Mouse (Mus musculus) cerebellum, adult 2 months (tissue): ENCODE measurements around the gene Gm45521. TPM values are rescaled to one million over a fixed set of nuclear protein-coding genes. Genes with fewer than 3 reads are reported as not detected.

Experiments
- DNase-seq, 2 experiments: peaks; one replicate each; pipeline ENCODE4 v3.0.0; 2021
- H3K27ac ChIP-seq: fragments of 200-500 bp; 2 replicates; pipeline ENCODE4 v1.5.1; 2012; ENCODE audit warnings: low read length, control low read depth, inconsistent platforms; ENCODE audit not compliant: insufficient read depth
- H3K27me3 ChIP-seq: fragments of 200-500 bp; 2 replicates; pipeline ENCODE4 v1.6.1; 2012; ENCODE audit warnings: inconsistent platforms, mild to moderate bottlenecking, low read length, moderate library complexity; ENCODE audit not compliant: control insufficient read depth, insufficient read depth
- H3K4me1 ChIP-seq: fragments of 200-500 bp; 2 replicates; pipeline ENCODE4 v1.6.1; 2011; ENCODE audit warnings: low read length; ENCODE audit not compliant: control insufficient read depth, insufficient read depth
- H3K4me3 ChIP-seq: fragments of 200-500 bp; replicated peaks from 2 replicates; pipeline ENCODE3; 2011; ENCODE audit warnings: mild to moderate bottlenecking, low read depth, low read length, control low read depth; ENCODE audit not compliant: insufficient read depth
- CTCF ChIP-seq: fragments of 200-500 bp; IDR thresholded peaks from 2 replicates; pipeline ENCODE4 v1.5.1; 2011; ENCODE audit warnings: low read depth, mild to moderate bottlenecking, control low read depth, low read length, moderate library complexity, borderline replicate concordance; ENCODE audit not compliant: insufficient read depth
- POLR2A ChIP-seq: fragments of 200-500 bp; IDR thresholded peaks from 2 replicates; pipeline ENCODE4 v1.6.1; 2011; ENCODE audit warnings: low read length, control low read depth, borderline replicate concordance; ENCODE audit not compliant: insufficient read depth
- WGBS: fragments of 180-500 bp; shearing (Covaris S2); methylation state at CpG from one replicate; pipeline ENCODE4 v1.1.7; 2018; 5-methylcytosine and 5-hydroxymethylcytosine counted together
- polyA plus RNA-seq: library from polyadenylated mRNA; depleted of rRNA; stranded (reverse); fragments of >200 nt; gene quantifications from 2 replicates; pipeline ENCODE4 v1.2.3, GENCODE M21; 2012

The Gm45521 gene
- polyA plus RNA-seq, 1 experiment = not detected

- no peak overlapping the region for H3K27ac ChIP-seq
- H3K4me3 ChIP-seq = no peak overlapping the region
- no peak for DNase-seq
- no peaks in the 10 kb centered on the region for H3K27me3 ChIP-seq
- no peaks in the 10 kb centered on the region for H3K4me1 ChIP-seq
- TF ChIP-seq POLR2A (no peak), CTCF (no peak)
- WGBS = 60% methylated on average over 6 of the region's 6 CpGs
Measured at GRCm38 (mm10) chr14:7954071-7954471, 3.0 kb upstream of the Gm45521 start.

- WGBS = 84% methylated on average over 10 of the region's 10 CpGs
- no peak overlapping the region for H3K4me3 ChIP-seq
Measured at GRCm38 (mm10) chr14:7956427-7956826, 661 bp upstream of the Gm45521 start.

GRCm38 (mm10) chr14:7960616-7961015 lies 3.5 kb downstream of the Gm45521 start:
- Histone ChIP-seq H3K4me3 (no peak overlapping the region), H3K27ac (no peak overlapping the region), H3K27me3 (no peaks in the 10 kb centered on the region), H3K4me1 (peaks cover 4% of the 10 kb centered on the region; the same call in 1 of the 2 replicates)
- TF ChIP-seq CTCF (peak; percentile 57; the same call in 1 of the 2 replicates), POLR2A (no peak)
- 43% methylated on average over 11 of the region's 11 CpGs for WGBS
- peak; percentile 51 for DNase-seq

More at GRCm38 (mm10) chr14:7956427-7956826, 661 bp upstream of the Gm45521 start:
- H3K27ac ChIP-seq = no peak overlapping the region
- H3K4me1 ChIP-seq = peaks cover 4% of the 10 kb centered on the region; the same call in 1 of the 2 replicates
- DNase-seq = no peak
- TF ChIP-seq POLR2A (no peak), CTCF (no peak)
- no peaks in the 10 kb centered on the region for H3K27me3 ChIP-seq

GRCm38 (mm10) chr14:7961714-7962113 lies 4.6 kb downstream of the Gm45521 start:
- Histone ChIP-seq H3K4me1 (peaks cover 4% of the 10 kb centered on the region; the same call in 1 of the 2 replicates), H3K4me3 (no peak overlapping the region), H3K27me3 (no peaks in the 10 kb centered on the region), H3K27ac (no peak overlapping the region)
- no peak for DNase-seq
- WGBS = 41% methylated on average over 5 of the region's 5 CpGs
- TF ChIP-seq POLR2A (no peak), CTCF (no peak)

- Histone ChIP-seq H3K4me1 (peaks cover 4% of the 10 kb centered on the region; the same call in 1 of the 2 replicates), H3K4me3 (no peak overlapping the region), H3K27ac (no peak overlapping the region), H3K27me3 (no peaks in the 10 kb centered on the region)
- DNase-seq = no peak
- no peak for TF ChIP-seq CTCF
- no peak for TF ChIP-seq POLR2A
- WGBS = 81% methylated on average over 2 of the region's 2 CpGs
Measured at GRCm38 (mm10) chr14:7962626-7963025, 5.5 kb downstream of the Gm45521 start.

GRCm38 (mm10) chr14:7963160-7963559 lies 6.1 kb downstream of the Gm45521 start:
- H3K27me3 ChIP-seq = no peaks in the 10 kb centered on the region
- peaks cover 4% of the 10 kb centered on the region; the same call in 1 of the 2 replicates for H3K4me1 ChIP-seq
- WGBS = 75% methylated on average over 7 of the region's 7 CpGs
- H3K4me3 ChIP-seq = no peak overlapping the region
- TF ChIP-seq POLR2A (no peak), CTCF (no peak)
- H3K27ac ChIP-seq = no peak overlapping the region
- no peak for DNase-seq

- H3K27me3 ChIP-seq = no peaks in the 10 kb centered on the region
Measured at GRCm38 (mm10) chr14:7964219-7964889, 7.3 kb downstream of the Gm45521 start.

More at GRCm38 (mm10) chr14:7964219-7964889, 7.3 kb downstream of the Gm45521 start:
- peaks cover 4% of the 10 kb centered on the region; the same call in 1 of the 2 replicates for H3K4me1 ChIP-seq
- TF ChIP-seq CTCF (peak; percentile 95), POLR2A (no peak)
- H3K4me3 ChIP-seq = no peak overlapping the region
- no peak overlapping the region for H3K27ac ChIP-seq
- 56% methylated on average over 11 of the region's 11 CpGs for WGBS
- peak; percentile 67 to 71 for DNase-seq
